Mouse (Mus musculus): ENCODE measurements around the gene Mrpl38.
A peak's percentile ranks its signal among the peaks of the same experiment; 100 is the strongest.

DNA sequence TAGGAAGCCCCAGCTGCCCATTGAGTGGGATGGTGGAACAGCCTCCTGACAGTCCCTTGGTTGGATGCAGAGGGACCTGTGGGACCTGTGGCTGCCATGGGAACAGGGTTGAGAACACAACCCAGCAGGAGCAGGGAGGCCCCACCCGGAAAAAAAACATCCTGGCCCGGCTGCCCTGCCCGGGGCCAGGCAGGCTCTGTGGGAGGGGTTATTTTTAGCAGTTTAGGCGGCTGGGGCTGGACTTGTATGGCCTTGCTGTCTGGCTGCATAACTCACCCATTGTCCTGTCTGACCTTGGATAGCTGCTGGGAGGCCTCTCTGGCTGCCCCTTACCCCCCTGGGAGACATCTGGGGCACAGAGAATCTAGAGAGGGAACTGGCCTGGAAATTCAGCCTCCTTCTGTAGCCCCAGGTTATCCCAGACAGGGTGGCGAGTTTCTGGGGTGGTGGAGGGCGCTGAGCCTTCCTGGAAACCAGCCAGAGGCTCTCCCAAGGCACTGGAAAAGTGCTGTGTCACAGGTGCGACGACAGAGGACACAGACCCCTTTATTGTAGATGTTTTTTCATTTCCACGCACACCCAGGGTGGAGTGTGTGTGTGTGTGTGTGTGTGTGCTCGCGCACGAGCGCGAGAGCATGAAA lies 34.5 kb downstream of the Mrpl38 start:
- no peak for TF ChIP-seq CTCF (IDR thresholded peaks at IDR 0.05; ENCODE audit: low read depth)
- TF ChIP-seq EP300 (optimal IDR thresholded peaks at IDR 0.05), result peak; percentile 68
